Mouse (Mus musculus) heart, embryonic 15.5 days (tissue): ENCODE measurements around the gene Tspan18. TPM values are rescaled to one million over a fixed set of nuclear protein-coding genes. Genes with fewer than 3 reads are reported as not detected.

Experiments used
- ATAC-seq: fragments of 200-750 bp; cut with Nextera tagmentation; replicated peaks from 2 replicates; pipeline ENCODE4 v1.8.0; 2017; ENCODE audit warnings: low read depth, moderate TSS enrichment; ENCODE audit not compliant: insufficient number of reproducible peaks, insufficient read depth, low FRiP score
- H3K27ac ChIP-seq: fragments of 300-500 bp; sonication (generic); 2 replicates; pipeline ENCODE4 v1.5.1; 2015; ENCODE audit warnings: mild to moderate bottlenecking, inconsistent platforms
- H3K27me3 ChIP-seq: fragments of 300-500 bp; sonication (generic); 2 replicates; pipeline ENCODE4 v1.6.1; 2015; ENCODE audit warnings: inconsistent platforms
- H3K36me3 ChIP-seq: fragments of 300-500 bp; sonication (generic); 2 replicates; pipeline ENCODE4 v1.6.1; 2015; ENCODE audit warnings: mild to moderate bottlenecking, inconsistent platforms
- H3K4me1 ChIP-seq: fragments of 300-500 bp; sonication (generic); replicated peaks from 2 replicates; pipeline ENCODE4 v1.6.1; 2015; ENCODE audit warnings: inconsistent platforms
- H3K4me2 ChIP-seq: fragments of 300-500 bp; sonication (generic); 2 replicates; pipeline ENCODE4 v1.6.1; 2015; ENCODE audit warnings: inconsistent platforms, mild to moderate bottlenecking, moderate library complexity
- H3K4me3 ChIP-seq: fragments of 300-500 bp; sonication (generic); 2 replicates; pipeline ENCODE4 v1.5.1; 2015; ENCODE audit warnings: mild to moderate bottlenecking, inconsistent platforms
- H3K9ac ChIP-seq: fragments of 300-500 bp; sonication (generic); 2 replicates; pipeline ENCODE4 v1.6.1; 2015; ENCODE audit warnings: mild to moderate bottlenecking, inconsistent platforms
- H3K9me3 ChIP-seq: fragments of 300-500 bp; sonication (generic); replicated peaks from 2 replicates; pipeline ENCODE4 v1.6.1; 2016; ENCODE audit warnings: inconsistent platforms
- WGBS: fragments of 180-500 bp; shearing (Covaris S2); methylation state at CpG from one replicate; pipeline ENCODE4 v1.1.7; 2015; ENCODE audit warnings: mixed read lengths; 5-methylcytosine and 5-hydroxymethylcytosine counted together
- polyA plus RNA-seq: library from polyadenylated mRNA; unstranded; fragments of >200 nt; fragmentation: Nextera tagmentation; extraction: Ambion mirVana; gene quantifications from 2 replicates; pipeline ENCODE4 v1.2.1, GENCODE M21; 2015

Tspan18 gene
- polyA plus RNA-seq, 1 experiment from 2014 or later = 31.7 TPM

GRCm38 (mm10) chr2:93261521-93262290 lies 72.6 kb downstream of the Tspan18 start:
- Histone ChIP-seq H3K9me3 (no peaks in the 10 kb centered on the region), H3K36me3 (no peaks in the 10 kb centered on the region), H3K4me2 (no peak overlapping the region), H3K9ac (no peak overlapping the region), H3K4me1 (peaks cover 75% of the 10 kb centered on the region), H3K4me3 (no peak overlapping the region), H3K27me3 (no peaks in the 10 kb centered on the region), H3K27ac (peak overlapping the region; percentile 64)
- ATAC-seq = peak; percentile 68
- 31% methylated on average over 6 of the region's 6 CpGs for WGBS

- H3K4me2 ChIP-seq = no peak overlapping the region
- no peaks in the 10 kb centered on the region for H3K36me3 ChIP-seq
- no peak overlapping the region for H3K27ac ChIP-seq
- no peak for ATAC-seq
- peaks cover 46% of the 10 kb centered on the region for H3K4me1 ChIP-seq
- 62% methylated on average over 4 of the region's 4 CpGs for WGBS
- no peak overlapping the region for H3K4me3 ChIP-seq
- H3K27me3 ChIP-seq = no peaks in the 10 kb centered on the region
- no peaks in the 10 kb centered on the region for H3K9me3 ChIP-seq
- H3K9ac ChIP-seq = no peak overlapping the region
Observed at GRCm38 (mm10) chr2:93257634-93258033, 76.7 kb downstream of the Tspan18 start.

- Histone ChIP-seq H3K27ac (no peak overlapping the region), H3K9ac (no peak overlapping the region), H3K9me3 (no peaks in the 10 kb centered on the region), H3K4me3 (no peak overlapping the region), H3K4me2 (no peak overlapping the region), H3K27me3 (no peaks in the 10 kb centered on the region), H3K4me1 (peaks cover 38% of the 10 kb centered on the region), H3K36me3 (no peaks in the 10 kb centered on the region)
- ATAC-seq = no peak
- 76% methylated on average over 8 of the region's 8 CpGs for WGBS
Observed at GRCm38 (mm10) chr2:93256735-93257405, 77.4 kb downstream of the Tspan18 start.

GRCm38 (mm10) chr2:93252356-93252755 lies 81.9 kb downstream of the Tspan18 start:
- no peak overlapping the region for H3K9ac ChIP-seq
- H3K36me3 ChIP-seq = no peaks in the 10 kb centered on the region
- H3K4me1 ChIP-seq = 0 out of 2 replicates have a peak, but pooled peaks cover 4% of the 10 kb centered on the region
- ATAC-seq = no peak
- H3K4me3 ChIP-seq = no peak overlapping the region
- H3K9me3 ChIP-seq = no peaks in the 10 kb centered on the region
- H3K27ac ChIP-seq = no peak overlapping the region
- H3K27me3 ChIP-seq = no peaks in the 10 kb centered on the region
- H3K4me2 ChIP-seq = no peak overlapping the region
- 40% methylated on average over 9 of the region's 9 CpGs for WGBS

- Histone ChIP-seq H3K27me3 (no peaks in the 10 kb centered on the region), H3K36me3 (no peaks in the 10 kb centered on the region), H3K9ac (no peak overlapping the region), H3K4me3 (no peak overlapping the region), H3K9me3 (no peaks in the 10 kb centered on the region), H3K27ac (no peak overlapping the region), H3K4me2 (no peak overlapping the region), H3K4me1 (no peaks in the 10 kb centered on the region)
- ATAC-seq = no peak
- 82% methylated on average over 7 of the region's 7 CpGs for WGBS
Observed at GRCm38 (mm10) chr2:93250611-93251010, 83.7 kb downstream of the Tspan18 start.

GRCm38 (mm10) chr2:93249058-93249457 lies 85.2 kb downstream of the Tspan18 start:
- no peak overlapping the region for H3K4me2 ChIP-seq
- no peaks in the 10 kb centered on the region for H3K9me3 ChIP-seq
- ATAC-seq = no peak
- no peaks in the 10 kb centered on the region for H3K4me1 ChIP-seq
- H3K4me3 ChIP-seq = no peak overlapping the region
- no peak overlapping the region for H3K9ac ChIP-seq
- no peaks in the 10 kb centered on the region for H3K27me3 ChIP-seq
- 75% methylated on average over 6 of the region's 6 CpGs for WGBS
- no peaks in the 10 kb centered on the region for H3K36me3 ChIP-seq
- no peak overlapping the region for H3K27ac ChIP-seq

- WGBS = 84% methylated on average over 8 of the region's 8 CpGs
- H3K4me1 ChIP-seq = peaks cover 7% of the 10 kb centered on the region; the same call in 1 of the 2 replicates
- no peak overlapping the region for H3K27ac ChIP-seq
- no peaks in the 10 kb centered on the region for H3K36me3 ChIP-seq
- no peaks in the 10 kb centered on the region for H3K9me3 ChIP-seq
- ATAC-seq = no peak
- no peak overlapping the region for H3K9ac ChIP-seq
- no peaks in the 10 kb centered on the region for H3K27me3 ChIP-seq
- no peak overlapping the region for H3K4me3 ChIP-seq
- H3K4me2 ChIP-seq = no peak overlapping the region
Observed at GRCm38 (mm10) chr2:93244090-93244443, 90.2 kb downstream of the Tspan18 start.

- H3K4me3 ChIP-seq = no peak overlapping the region
- H3K9me3 ChIP-seq = no peaks in the 10 kb centered on the region
- no peaks in the 10 kb centered on the region for H3K27me3 ChIP-seq
- no peak overlapping the region for H3K9ac ChIP-seq
- 82% methylated on average over 11 of the region's 11 CpGs for WGBS
- no peak overlapping the region for H3K27ac ChIP-seq
- ATAC-seq = no peak
- no peaks in the 10 kb centered on the region for H3K36me3 ChIP-seq
- no peak overlapping the region for H3K4me2 ChIP-seq
- H3K4me1 ChIP-seq = peaks cover 11% of the 10 kb centered on the region
Observed at GRCm38 (mm10) chr2:93243439-93244089, 90.7 kb downstream of the Tspan18 start.

- Histone ChIP-seq H3K9ac (no peak overlapping the region), H3K36me3 (no peaks in the 10 kb centered on the region), H3K9me3 (no peaks in the 10 kb centered on the region), H3K4me2 (no peak overlapping the region), H3K27ac (no peak overlapping the region), H3K4me3 (no peak overlapping the region), H3K27me3 (no peaks in the 10 kb centered on the region), H3K4me1 (peaks cover 19% of the 10 kb centered on the region)
- no peak for ATAC-seq
- 81% methylated on average over 5 of the region's 5 CpGs for WGBS
Observed at GRCm38 (mm10) chr2:93242166-93242565, 92.1 kb downstream of the Tspan18 start.

- Histone ChIP-seq H3K36me3 (no peaks in the 10 kb centered on the region), H3K27me3 (no peaks in the 10 kb centered on the region), H3K4me1 (peaks cover 27% of the 10 kb centered on the region), H3K9me3 (no peaks in the 10 kb centered on the region), H3K9ac (no peak overlapping the region), H3K4me2 (no peak overlapping the region), H3K27ac (no peak overlapping the region), H3K4me3 (no peak overlapping the region)
- ATAC-seq = no peak
- WGBS = 86% methylated on average over 6 of the region's 6 CpGs
Observed at GRCm38 (mm10) chr2:93238864-93239263, 95.4 kb downstream of the Tspan18 start.

GRCm38 (mm10) chr2:93237055-93237454 lies 97.2 kb downstream of the Tspan18 start:
- Histone ChIP-seq H3K9ac (no peak overlapping the region), H3K36me3 (no peaks in the 10 kb centered on the region), H3K4me3 (no peak overlapping the region), H3K9me3 (no peaks in the 10 kb centered on the region), H3K4me2 (no peak overlapping the region), H3K4me1 (peaks cover 27% of the 10 kb centered on the region), H3K27ac (no peak overlapping the region), H3K27me3 (no peaks in the 10 kb centered on the region)
- no peak for ATAC-seq
- WGBS = 65% methylated on average over 1 of the region's 1 CpGs
